Mouse (Mus musculus) spleen, postnatal 14 days (tissue): ENCODE results near the gene Etv1.
"Not testable (repeated sequence)": the region's sequence is repeated elsewhere in the genome, so short reads cannot be mapped to it uniquely, and the experiment has no call there.

Source experiments
- DNase-seq, 2 experiments: peaks; one replicate each; pipeline ENCODE4 v3.0.0; 2021 to 2022; ENCODE audit warnings: low spot score in 2 of 2

Gene Etv1

DNA sequence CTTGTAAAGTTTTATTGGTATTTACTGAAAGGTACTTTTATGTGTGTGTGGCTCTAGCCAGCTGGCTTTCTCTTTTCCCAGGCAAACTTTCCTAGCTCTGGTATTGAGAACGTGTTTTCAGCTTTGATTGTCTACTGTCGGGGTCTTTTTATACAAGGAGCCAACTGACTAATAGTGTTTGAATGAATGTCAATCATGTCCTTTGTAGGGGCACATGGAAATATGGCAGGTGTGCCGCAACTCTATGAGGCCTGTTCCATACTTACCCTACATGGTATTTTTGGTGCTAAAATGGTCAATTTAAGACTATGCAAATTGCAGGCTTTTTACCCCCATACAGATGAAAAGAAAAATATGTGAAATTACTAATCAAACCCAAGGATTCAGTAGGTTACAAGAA is 37.1 kb downstream of the Etv1 start:
- DNase-seq: no peak

DNA sequence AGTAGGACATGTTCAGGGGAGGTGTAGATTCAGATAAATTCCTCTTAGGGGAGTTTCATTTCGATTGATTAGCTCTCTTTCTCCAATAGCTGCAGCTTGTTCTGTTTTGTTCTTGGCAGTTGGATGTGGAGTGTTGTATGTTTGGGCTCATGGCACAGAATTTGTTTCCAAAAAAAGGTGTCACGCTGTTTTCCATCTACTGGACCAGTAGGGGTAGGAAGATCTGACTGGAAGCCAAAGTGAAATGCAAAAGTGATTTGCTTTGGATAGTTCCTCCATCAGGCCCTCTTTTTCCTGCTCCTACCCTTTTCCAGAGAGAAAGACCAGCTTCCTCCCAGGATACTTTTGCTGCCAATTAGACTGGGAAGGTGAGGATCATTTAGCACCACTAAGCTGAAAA is 39.1 kb downstream of the Etv1 start:
- no peak for DNase-seq

DNA sequence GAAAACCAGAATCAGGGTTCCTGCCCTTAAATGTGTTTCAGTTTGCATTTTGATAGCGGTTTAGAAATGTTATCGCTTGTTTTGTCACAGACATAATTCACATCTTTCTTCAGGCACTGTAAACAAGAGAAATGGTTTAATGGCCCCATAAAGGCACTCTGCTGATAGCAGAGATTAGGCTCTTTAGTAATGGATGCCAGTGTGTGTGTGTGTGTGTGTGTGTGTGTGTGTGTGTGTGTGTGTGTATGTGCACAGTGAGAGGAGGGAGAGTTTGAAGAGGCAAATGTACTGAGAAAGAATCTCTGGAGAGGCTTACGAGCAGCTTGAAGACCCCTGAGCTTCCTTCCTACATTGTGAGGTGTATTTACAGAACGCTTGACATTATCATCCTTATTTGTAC is 41.5 kb downstream of the Etv1 start:
- DNase-seq: no peak

DNA sequence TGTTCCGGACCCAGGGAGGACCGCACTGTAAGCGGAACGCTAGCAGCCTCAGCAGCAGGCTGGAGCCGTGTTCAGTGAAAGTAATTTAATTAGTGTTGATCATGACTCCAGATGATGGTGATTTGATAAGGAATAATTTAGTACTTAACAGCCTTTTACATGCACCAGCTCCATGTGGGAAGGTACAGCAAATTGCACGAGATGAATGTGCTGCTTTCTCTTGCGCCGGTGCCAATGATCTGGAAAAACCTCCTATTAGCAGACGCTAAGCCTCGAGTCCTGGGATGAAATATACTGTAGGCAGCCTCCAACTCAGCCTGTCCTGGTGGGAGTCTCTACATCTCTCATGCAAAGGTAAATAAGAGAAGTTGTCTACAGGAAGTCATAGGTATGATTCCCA is 45.2 kb downstream of the Etv1 start:
- no peak for DNase-seq

DNA sequence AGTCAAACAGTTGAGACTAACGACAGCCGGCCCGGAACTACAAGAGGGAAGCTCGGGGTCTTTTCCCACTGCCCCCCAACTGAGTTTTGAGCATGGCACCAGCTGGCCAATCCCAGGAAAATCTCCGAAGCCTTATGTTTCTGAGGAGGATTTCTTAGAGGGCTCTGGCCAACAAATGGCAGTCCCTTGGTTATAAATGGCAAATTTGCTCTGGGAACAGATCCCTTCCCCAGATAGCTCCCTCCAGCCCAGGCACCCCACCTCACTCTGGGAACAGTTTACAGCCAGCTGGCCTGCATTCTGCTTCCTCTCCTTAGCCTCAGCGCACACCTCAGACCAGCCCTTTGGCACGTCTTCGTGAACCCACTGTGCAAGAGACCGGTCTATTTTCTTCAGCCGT is 53.8 kb downstream of the Etv1 start:
- no peak for DNase-seq

DNA sequence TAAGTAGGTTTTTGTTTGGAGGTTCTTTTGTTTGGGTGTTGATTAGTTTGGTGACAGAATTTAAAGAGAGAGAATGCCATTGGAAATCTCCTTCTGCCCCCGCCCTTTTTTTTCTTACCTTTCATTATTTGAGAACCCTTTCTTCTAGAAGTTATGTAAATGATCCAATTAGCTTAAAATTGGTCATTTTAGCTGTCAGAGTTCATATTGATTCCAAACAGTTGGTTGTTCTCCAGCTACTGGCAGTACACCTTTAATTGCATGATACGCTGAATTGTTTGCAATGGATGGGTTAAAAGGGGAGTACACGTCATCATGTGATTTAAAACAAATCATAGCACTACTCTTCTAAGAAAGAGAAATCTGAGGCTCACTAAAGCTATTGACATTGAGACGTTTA is 55.4 kb downstream of the Etv1 start:
- DNase-seq: no peak

DNA sequence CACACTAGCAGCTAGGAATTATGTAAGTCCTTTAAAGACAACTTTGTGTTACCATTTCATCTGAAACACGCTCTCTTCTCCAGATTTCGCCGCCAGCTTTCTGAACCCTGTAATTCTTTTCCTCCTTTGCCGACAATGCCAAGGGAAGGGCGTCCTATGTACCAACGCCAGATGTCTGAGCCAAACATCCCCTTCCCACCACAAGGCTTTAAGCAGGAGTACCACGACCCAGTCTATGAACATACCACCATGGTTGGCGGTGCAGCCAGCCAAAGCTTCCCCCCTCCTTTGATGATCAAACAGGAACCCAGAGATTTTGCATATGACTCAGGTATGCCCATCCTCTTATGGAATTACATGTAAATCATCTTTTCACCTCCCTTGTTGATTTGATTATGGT is 55.8 kb downstream of the Etv1 start:
- not testable (repeated sequence) for DNase-seq

DNA sequence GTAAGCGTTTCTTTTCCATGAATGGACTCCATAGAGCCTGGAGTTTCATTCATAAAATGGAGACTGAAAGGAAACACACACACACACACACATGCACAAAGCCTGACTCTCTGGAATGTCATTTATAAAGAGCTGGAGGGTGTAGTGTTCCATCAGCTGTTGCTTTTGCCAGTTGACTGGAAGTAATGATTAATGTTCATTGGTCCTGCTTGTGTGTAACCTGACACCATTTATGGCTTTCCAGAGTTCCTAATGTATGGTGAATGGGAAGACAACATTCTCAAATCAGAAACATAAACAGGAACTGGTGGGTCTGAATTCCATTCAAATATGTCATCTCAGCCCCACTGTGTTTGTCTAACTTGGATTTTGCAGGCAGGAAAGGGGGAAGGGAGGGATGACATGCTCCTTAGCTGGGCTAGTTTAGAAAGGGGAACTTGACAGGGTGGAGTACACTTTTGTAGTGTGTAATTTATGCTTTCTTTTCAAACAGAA is 64.7 kb downstream of the Etv1 start:
- DNase-seq: no peak

DNA sequence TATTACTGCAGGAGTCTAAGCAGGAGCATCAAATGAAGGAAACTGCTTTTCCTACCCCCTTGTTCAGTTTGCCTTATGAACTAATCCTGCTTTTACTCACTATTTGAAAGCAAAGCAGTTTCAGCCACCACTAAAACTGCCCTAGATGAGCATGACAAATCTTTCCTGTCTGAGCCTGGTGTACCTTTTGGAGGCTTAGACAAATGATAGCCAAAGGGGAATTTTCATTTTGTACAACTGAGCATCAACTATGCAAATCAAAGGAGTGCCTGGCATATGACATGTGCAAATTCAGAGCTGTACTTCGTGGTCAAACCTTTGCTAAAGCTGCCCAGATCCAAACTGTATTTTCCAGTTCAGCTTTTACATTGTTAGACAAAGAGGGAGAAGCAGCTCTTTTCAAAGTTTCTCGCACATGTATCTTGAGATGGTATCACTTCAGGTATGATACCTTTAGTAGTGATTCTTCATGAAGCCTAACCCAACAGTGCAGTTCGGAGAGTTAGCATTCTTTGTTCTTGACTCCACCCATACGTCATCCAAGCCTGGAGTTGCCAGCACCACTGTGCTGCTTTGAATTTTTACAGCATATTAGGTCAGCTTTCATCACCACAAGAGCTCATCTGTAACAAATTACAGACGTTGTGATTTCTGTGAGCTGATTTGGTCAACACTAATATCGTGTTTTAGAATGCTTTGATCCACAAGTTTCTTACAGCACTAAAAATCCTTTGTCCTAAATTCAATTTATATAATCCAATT is 68.5 kb downstream of the Etv1 start:
- no peak for DNase-seq

DNA sequence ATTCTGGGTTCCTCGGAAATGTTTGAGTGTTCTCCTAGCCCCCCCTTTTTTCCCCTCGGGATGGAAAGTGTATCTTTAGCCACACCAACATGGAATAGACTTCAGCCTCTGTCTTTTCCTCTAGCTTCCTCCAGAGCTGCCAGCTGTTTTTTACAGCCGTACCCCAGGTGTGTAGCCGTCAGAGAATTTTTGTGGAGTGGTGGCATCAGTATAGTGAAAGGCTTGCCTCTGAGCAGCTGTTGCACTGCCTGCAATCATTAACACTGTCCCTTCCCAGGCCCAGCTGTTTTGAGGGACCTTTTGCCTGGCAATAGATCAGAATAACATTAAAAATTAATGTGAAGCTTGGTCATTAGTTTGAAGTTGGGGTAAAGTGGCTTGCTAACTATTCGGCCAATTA is 70.8 kb downstream of the Etv1 start:
- no peak for DNase-seq

DNA sequence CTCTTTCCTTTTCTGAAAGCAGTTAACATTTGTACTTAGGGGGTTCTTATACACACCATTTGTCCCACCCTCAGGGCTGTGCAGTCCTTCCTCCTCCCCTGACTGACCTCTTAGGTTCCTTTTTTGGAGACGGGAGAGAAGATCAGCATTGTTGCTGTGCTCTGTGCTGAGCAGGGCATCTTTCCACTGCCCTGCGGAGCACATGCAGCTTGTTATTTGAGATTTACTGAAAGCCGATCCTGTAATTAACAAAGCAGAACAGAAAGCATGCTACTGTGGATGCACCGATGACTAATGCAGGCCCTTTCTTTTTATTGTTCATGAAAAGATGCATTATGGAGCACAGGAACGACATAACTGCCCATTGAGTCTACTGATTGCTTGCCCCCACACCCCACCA is 75.1 kb downstream of the Etv1 start:
- DNase-seq: no peak

DNA sequence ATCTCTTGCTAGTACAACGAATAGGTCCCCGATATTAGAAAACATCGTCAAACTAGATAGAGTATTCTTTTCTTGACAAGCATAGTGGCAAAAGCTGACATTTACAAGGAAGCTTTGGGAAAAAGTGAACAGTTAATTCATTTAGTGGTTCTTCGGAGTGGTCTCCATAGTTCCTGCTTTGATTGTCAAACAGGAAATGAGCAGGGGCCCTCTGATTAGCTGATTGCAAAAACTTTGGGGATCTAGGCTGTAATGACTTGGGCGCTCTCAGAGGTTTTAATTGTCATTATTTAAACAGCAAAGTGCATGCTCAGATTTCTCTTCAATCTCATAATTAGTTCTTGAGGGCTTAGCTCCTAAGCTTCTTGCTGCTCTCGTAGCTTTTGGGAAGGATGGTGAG is 75.6 kb downstream of the Etv1 start:
- no peak for DNase-seq

DNA sequence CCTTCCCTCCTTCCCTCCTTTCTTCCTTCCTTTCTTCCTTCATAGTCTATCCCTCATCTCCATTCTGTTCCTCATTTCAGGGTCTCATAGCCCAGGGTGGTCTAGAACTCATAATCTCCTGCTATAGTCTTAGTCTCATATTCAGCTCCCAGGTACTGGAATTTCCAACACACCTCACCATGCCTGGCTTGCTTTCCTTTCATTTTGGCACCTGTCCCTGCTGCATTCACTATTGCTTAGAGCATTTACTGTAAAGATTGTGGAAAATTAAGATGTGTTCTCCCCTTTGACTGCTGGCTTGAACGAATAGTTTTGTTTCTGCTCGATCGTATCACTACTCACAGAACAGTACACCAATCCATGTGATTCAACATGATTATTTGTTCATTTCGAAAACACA is 80.5 kb downstream of the Etv1 start:
- no peak for DNase-seq

DNA sequence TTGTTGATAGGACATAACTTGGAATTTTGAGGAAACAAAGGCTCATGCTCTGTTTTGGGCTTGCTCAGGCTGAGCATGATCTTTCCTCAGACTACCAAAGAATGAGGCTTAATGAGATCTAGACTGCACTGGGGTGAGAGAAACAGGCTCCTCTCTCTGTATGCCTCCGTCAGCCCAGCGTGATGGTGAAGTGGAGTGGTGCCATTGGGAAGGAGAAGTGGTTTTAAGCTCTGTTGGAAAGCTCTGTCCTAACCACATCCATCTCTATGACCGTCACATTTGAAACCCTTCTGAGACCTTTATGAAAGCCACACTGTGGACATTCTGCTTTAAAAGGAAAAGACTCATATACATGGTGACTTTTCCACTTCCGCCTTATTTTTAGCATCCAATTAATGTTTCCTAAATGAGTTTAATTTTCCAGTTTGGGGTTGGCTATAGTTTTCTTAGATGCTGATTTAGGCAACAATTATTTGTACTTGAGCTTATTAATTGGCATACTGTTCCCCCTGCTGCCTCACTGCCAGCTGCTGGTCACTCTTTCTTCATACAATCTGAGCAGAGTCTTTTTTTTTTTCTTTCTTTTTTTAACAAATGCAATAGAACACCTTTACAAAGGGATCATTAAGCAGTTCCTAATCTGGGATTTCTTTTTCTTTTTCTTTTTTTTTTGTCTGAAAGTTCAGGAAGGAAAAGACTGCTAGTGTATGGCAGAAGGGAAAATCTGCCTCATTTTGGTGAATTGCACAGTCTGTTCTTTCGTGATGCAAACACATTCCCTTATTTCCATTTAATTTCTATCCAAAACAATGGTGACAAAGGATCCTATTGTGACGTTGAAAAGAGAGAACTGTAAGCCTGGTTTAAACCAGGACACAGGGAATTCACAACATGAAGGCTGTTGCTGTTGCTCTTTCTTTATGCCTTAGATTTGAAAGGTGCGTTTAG is 81.3 kb downstream of the Etv1 start:
- DNase-seq: no peak

DNA sequence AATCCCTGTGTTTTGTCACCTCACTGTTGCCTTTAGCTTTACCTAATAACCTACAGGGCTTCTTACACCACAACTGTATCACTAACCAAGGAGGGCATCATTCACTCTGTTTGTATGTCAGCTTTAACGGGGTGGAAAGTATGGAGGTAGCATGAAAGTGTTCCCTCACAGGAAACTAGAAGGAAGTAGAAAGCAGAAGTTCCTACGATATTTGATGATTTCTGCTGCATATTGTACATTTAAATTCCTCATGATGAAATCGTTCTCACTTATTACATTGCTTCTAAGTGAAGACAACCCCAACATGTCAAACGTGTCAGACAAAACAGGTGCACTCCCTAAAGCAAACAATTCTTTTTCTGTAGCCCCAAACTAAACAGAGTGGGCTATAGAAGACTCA is 84.2 kb downstream of the Etv1 start:
- no peak for DNase-seq

DNA sequence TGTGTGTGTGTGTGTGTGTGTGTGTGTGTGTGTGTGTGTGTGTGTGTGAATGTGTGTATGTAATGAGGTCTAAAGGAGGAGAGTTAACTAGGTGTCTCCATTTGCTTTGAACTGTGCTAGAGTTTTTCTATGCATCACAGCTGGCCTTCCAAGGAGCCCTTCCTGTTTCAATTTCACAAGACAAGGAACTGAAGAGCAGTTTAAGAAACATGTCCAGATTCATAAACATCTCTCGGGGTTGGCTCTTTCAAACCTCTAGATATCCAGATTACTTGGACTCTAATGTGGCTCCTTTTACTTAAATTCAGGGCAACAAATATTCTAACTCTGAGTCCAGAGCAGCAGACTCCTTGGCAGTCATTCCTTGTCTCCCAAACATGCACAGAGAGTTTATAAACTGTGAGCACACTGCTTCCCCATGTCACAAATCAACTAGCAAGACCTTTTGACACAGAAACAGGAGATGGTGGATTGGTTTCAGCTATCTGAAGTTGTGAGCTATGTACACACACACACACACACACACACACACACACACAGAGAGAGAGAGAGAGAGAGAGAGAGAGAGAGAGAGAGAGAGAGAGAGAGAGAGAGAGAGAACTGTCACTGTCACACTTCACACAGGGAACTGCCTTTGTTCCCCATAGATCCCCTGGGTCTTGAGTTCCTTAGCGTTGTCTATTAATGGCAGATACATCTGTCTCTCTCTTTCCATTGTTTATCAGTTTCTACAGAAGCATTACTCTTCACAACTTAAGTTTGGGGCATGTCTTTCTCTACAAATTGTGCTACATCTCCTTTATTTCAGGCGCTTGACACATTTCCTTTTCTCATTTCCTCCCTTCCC is 85.0 kb downstream of the Etv1 start:
- DNase-seq: no peak

DNA sequence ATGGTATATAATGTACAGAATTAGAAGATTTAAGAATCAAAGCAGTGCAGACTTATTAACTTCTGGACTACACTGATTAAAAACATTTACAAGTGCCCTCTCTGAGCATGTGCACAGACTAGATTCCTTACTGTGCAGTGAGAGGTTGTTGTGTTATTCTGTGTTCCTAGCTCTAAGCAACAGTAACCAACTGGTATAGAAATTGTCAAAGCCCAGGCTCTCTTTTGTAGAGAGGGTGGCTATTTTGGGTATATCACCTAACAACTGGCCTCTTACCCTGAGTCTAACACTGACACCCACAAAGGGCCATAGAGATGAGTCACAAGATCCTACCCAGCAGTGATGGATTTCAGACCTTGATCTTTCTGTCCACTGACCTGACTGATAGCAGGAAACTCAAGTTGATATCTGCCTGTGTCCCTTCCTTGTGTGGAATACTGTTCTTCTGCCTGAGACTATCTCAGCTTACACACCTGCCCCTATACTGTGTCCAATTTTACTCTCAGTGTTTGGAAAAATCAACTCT is 95.4 kb downstream of the Etv1 start:
- DNase-seq: no peak

DNA sequence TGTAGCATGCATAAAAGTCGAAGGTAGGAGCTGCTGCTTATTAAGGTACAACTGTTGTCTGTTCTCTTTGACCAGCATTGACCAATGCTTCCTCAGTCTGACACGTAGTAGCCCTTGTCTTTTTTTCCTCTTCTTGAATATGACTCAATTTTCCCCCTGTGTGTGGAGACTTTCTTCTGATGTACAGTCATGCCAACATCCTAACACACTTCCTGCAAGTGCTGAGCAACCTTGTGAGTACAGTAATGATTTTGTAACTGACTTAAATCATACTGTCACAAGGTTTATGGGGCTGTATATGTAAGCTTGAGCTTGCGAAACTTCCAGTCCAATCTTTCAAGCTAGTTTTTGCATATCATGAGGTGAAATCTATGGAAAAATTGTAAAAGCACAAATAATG is 125.3 kb downstream of the Etv1 start:
- DNase-seq: no peak

DNA sequence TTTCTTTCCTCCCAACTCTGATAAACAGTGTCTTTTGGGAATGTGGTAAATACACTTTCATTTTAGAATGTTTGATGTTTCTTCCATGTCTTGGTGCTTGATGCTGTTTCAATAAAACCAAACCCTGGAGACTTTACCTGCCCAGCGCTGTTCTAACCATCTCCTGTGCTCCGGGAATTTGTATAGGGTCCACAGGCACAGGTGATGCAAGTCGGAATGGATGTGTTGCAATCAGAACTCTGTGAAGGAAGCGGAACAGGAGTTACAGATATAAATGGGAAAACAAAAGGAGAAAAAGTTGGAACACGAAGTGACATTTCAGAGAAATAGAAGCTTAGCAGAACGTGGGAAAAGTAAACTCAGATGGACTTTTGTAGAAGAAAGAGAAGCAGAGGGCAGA is 127.1 kb downstream of the Etv1 start:
- DNase-seq: no peak

DNA sequence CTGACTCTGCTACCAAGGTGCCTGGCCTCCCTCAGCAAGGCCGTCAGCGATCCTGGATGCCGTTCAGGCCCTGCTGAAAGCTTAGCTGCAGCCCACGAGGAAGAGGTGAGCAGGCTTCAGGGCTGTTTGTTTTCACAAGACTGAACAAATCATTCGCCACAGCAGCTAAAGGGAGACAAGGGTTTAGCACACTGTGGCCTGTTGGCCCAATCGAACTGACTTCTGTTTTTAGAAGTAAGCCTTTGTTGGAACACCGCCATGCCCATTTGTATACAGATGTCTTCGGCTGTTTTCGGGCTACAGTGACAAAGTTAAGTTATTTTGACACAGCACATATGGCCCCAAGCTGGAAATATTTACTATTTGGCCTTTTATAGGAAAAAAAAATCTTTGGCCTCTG is 127.6 kb downstream of the Etv1 start:
- DNase-seq: no peak

DNA sequence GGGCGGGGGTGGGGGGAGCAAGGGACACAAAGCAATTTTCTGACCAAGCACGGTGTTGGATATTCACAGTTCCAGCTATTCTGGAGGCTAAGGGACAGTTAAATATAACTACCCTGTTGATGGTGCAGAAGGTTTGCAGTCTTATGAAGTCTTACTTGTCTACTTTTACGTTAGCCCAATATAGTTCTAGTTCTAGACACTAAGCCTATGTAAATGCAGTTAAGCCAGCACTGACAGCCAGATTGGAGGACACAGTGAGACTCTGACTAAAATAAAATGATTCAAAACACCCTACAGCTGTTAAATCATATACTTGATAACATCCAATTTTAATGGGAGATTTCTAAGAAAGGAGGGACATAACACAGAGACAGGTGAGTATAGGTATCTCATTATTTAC is 129.8 kb downstream of the Etv1 start:
- no peak for DNase-seq
